Mouse (Mus musculus): ENCODE measurements around the gene Nrbp1. TPM values are rescaled to one million over a fixed set of nuclear protein-coding genes. Genes with fewer than 3 reads are reported as not detected.

The Nrbp1 gene
- polyA plus RNA-seq, 1 experiment from 2014 or later, result 116 TPM

- DNase-seq (ENCODE audit: low spot score), result no peak
Observed at GRCm38 (mm10) chr5:31257616-31258015, 17.0 kb downstream of the Nrbp1 start.

GRCm38 (mm10) chr5:31266101-31266500 lies 25.4 kb downstream of the Nrbp1 start:
- no peak for DNase-seq (ENCODE audit: low spot score)

GRCm38 (mm10) chr5:31267686-31268085 lies 27.0 kb downstream of the Nrbp1 start:
- DNase-seq (ENCODE audit: low spot score), result no peak

- no peak for DNase-seq (ENCODE audit: low spot score)
Observed at GRCm38 (mm10) chr5:31273018-31273417, 32.4 kb downstream of the Nrbp1 start.

- DNase-seq (ENCODE audit: low spot score), result no peak
Observed at GRCm38 (mm10) chr5:31279245-31279988, 38.8 kb downstream of the Nrbp1 start.

GRCm38 (mm10) chr5:31288225-31288624 lies 47.6 kb downstream of the Nrbp1 start:
- DNase-seq (ENCODE audit: low spot score), result no peak

- no peak for DNase-seq (ENCODE audit: low spot score)
Observed at GRCm38 (mm10) chr5:31288655-31289054, 48.0 kb downstream of the Nrbp1 start.

GRCm38 (mm10) chr5:31289626-31290230 lies 49.1 kb downstream of the Nrbp1 start:
- DNase-seq (ENCODE audit: low spot score), result no peak

GRCm38 (mm10) chr5:31290521-31291360 lies 50.1 kb downstream of the Nrbp1 start, which contains the start of gene Ift172:
Gene Ift172, minus strand, starts transcription at chr5:31291116.
- DNase-seq (ENCODE audit: low spot score), result peak; percentile 98

GRCm38 (mm10) chr5:31291361-31291688 lies 50.7 kb downstream of the Nrbp1 start:
- DNase-seq (ENCODE audit: low spot score), result no peak

- no peak for DNase-seq (ENCODE audit: low spot score)
Observed at GRCm38 (mm10) chr5:31294964-31295605, 54.4 kb downstream of the Nrbp1 start.

- DNase-seq (ENCODE audit: low spot score), result no peak
Observed at GRCm38 (mm10) chr5:31295606-31296141, 55.0 kb downstream of the Nrbp1 start, which contains the start of gene Fndc4. Gene Fndc4, minus strand, starts transcription at chr5:31296080.

GRCm38 (mm10) chr5:31297047-31297757 lies 56.5 kb downstream of the Nrbp1 start, which contains the start of gene Gckr:
Gene Gckr, plus strand, starts transcription at chr5:31297443.
- no peak for DNase-seq (ENCODE audit: low spot score)

- no peak for DNase-seq (ENCODE audit: low spot score)
Observed at GRCm38 (mm10) chr5:31297981-31298380, 57.3 kb downstream of the Nrbp1 start.

GRCm38 (mm10) chr5:31298486-31298885 lies 57.8 kb downstream of the Nrbp1 start:
- DNase-seq (ENCODE audit: low spot score), result no peak

Other genes starting within 250 kb of the Nrbp1 start
- 123 and 132 TPM in 2 replicates for gene Atraid, start 192.6 kb upstream of the Nrbp1 start, polyA plus RNA-seq (2015; fragmentation: Nextera tagmentation; extraction: Ambion mirVana)
- gene Slc5a6, start 191.9 kb upstream of the Nrbp1 start, polyA plus RNA-seq (2015; fragmentation: Nextera tagmentation; extraction: Ambion mirVana), result 7.0 and 8.7 TPM in 2 replicates
- gene Cad, start 186.1 kb upstream of the Nrbp1 start, polyA plus RNA-seq (2015; fragmentation: Nextera tagmentation; extraction: Ambion mirVana), result 15.3 and 16.8 TPM in 2 replicates
- gene Dnajc5g, start 134.6 kb upstream of the Nrbp1 start, polyA plus RNA-seq (2015; fragmentation: Nextera tagmentation; extraction: Ambion mirVana), result not detected in 2 replicates
- 0.07 and 0.30 TPM in 2 replicates for gene Slc30a3, start 132.6 kb upstream of the Nrbp1 start, polyA plus RNA-seq (2015; fragmentation: Nextera tagmentation; extraction: Ambion mirVana)
- gene Trim54, start 124.2 kb upstream of the Nrbp1 start, polyA plus RNA-seq (2015; fragmentation: Nextera tagmentation; extraction: Ambion mirVana), result 0.14 and 0.16 TPM in 2 replicates
- gene Ucn, start 102.0 kb upstream of the Nrbp1 start, polyA plus RNA-seq (2015; fragmentation: Nextera tagmentation; extraction: Ambion mirVana), result not detected in 2 replicates
- 17.1 and 21.9 TPM in 2 replicates for gene Mpv17, start 86.6 kb upstream of the Nrbp1 start, polyA plus RNA-seq (2015; fragmentation: Nextera tagmentation; extraction: Ambion mirVana)
- gene Gm29609, start 61.0 kb upstream of the Nrbp1 start, polyA plus RNA-seq (2015; fragmentation: Nextera tagmentation; extraction: Ambion mirVana), result 0.57 and 0.88 TPM in 2 replicates
- 46.1 and 47.2 TPM in 2 replicates for gene Gtf3c2, start 60.7 kb upstream of the Nrbp1 start, polyA plus RNA-seq (2015; fragmentation: Nextera tagmentation; extraction: Ambion mirVana)
- gene Snx17, start 47.6 kb upstream of the Nrbp1 start, polyA plus RNA-seq (2015; fragmentation: Nextera tagmentation; extraction: Ambion mirVana), result 126 and 144 TPM in 2 replicates
- gene Eif2b4, start 47.4 kb upstream of the Nrbp1 start, polyA plus RNA-seq (2015; fragmentation: Nextera tagmentation; extraction: Ambion mirVana), result 73.6 and 80.4 TPM in 2 replicates
- 7.0 TPM in 2 replicates for gene Zfp513, start 38.6 kb upstream of the Nrbp1 start, polyA plus RNA-seq (2015; fragmentation: Nextera tagmentation; extraction: Ambion mirVana)
- 131 and 140 TPM in 2 replicates for gene Ppm1g, start 20.2 kb upstream of the Nrbp1 start, polyA plus RNA-seq (2015; fragmentation: Nextera tagmentation; extraction: Ambion mirVana)
- gene Gm9970, start 368 bp downstream of the Nrbp1 start, polyA plus RNA-seq (2015; fragmentation: Nextera tagmentation; extraction: Ambion mirVana), result 0.64 and 0.67 TPM in 2 replicates
- 21.8 and 23.9 TPM in 2 replicates for gene Krtcap3, start 10.8 kb downstream of the Nrbp1 start, polyA plus RNA-seq (2015; fragmentation: Nextera tagmentation; extraction: Ambion mirVana)
- 10.6 and 12.9 TPM in 2 replicates for gene Ift172, start 50.3 kb downstream of the Nrbp1 start, polyA plus RNA-seq (2015; fragmentation: Nextera tagmentation; extraction: Ambion mirVana)
- gene Fndc4, start 55.2 kb downstream of the Nrbp1 start, polyA plus RNA-seq (2015; fragmentation: Nextera tagmentation; extraction: Ambion mirVana), result 2.0 and 2.5 TPM in 2 replicates
- 0.04 and 0.06 TPM in 2 replicates for gene Gckr, start 56.6 kb downstream of the Nrbp1 start, polyA plus RNA-seq (2015; fragmentation: Nextera tagmentation; extraction: Ambion mirVana)
- gene Zfp512, start 211.6 kb downstream of the Nrbp1 start, polyA plus RNA-seq (2015; fragmentation: Nextera tagmentation; extraction: Ambion mirVana), result 33.2 and 43.4 TPM in 2 replicates
- gene 4930548H24Rik, start 244.9 kb downstream of the Nrbp1 start, polyA plus RNA-seq (2015; fragmentation: Nextera tagmentation; extraction: Ambion mirVana), result 0.09 and 0.16 TPM in 2 replicates

Data from thymus, postnatal 0 days (tissue).